Mouse (Mus musculus): Measurements from ENCODE around the gene Fig4. TPM values are rescaled to one million over a fixed set of nuclear protein-coding genes. Genes with fewer than 3 reads are reported as not detected.
A peak's percentile ranks its signal among the peaks of the same experiment; 100 is the strongest.

Fig4 gene
- polyA plus RNA-seq, 1 experiment from 2014 or later, result 15.9 TPM

- H3K9ac ChIP-seq, result no peak overlapping the region
- no peak for ATAC-seq (ENCODE audit: borderline replicate concordance, extremely low read depth, low FRiP score, low TSS enrichment)
- no peaks in the 10 kb centered on the region for H3K27me3 ChIP-seq
- H3K4me1 ChIP-seq, result no peaks in the 10 kb centered on the region
- no peaks in the 10 kb centered on the region for H3K36me3 ChIP-seq
- H3K27ac ChIP-seq, result no peak overlapping the region
- no peaks in the 10 kb centered on the region for H3K9me3 ChIP-seq
- WGBS, result 49% methylated on average over 6 of the region's 6 CpGs
- no peak overlapping the region for H3K4me2 ChIP-seq
- H3K4me3 ChIP-seq, result no peak overlapping the region
Measured at GRCm38 (mm10) chr10:41208860-41209377, 94.1 kb downstream of the Fig4 start.

- Histone ChIP-seq H3K27me3 (no peaks in the 10 kb centered on the region), H3K4me1 (no peaks in the 10 kb centered on the region), H3K9me3 (no peaks in the 10 kb centered on the region), H3K27ac (no peak overlapping the region), H3K4me3 (no peak overlapping the region), H3K4me2 (no peak overlapping the region), H3K9ac (no peak overlapping the region), H3K36me3 (no peaks in the 10 kb centered on the region)
- no peak for ATAC-seq (ENCODE audit: borderline replicate concordance, extremely low read depth, low FRiP score, low TSS enrichment)
- WGBS, result 36% methylated on average over 2 of the region's 2 CpGs
Measured at GRCm38 (mm10) chr10:41205647-41206046, 97.4 kb downstream of the Fig4 start.

GRCm38 (mm10) chr10:41204637-41205315, 98.3 kb downstream of the Fig4 start:
- H3K36me3 ChIP-seq, result no peaks in the 10 kb centered on the region
- no peak overlapping the region for H3K4me2 ChIP-seq
- H3K4me3 ChIP-seq, result no peak overlapping the region
- H3K9ac ChIP-seq, result no peak overlapping the region
- H3K27me3 ChIP-seq, result no peaks in the 10 kb centered on the region
- no peaks in the 10 kb centered on the region for H3K4me1 ChIP-seq
- H3K27ac ChIP-seq, result no peak overlapping the region
- WGBS, result 38% methylated on average over 11 of the region's 11 CpGs
- ATAC-seq (ENCODE audit: borderline replicate concordance, extremely low read depth, low FRiP score, low TSS enrichment), result peak; percentile 72; the same call in 1 of the 2 replicates
- H3K9me3 ChIP-seq, result no peaks in the 10 kb centered on the region

GRCm38 (mm10) chr10:41204191-41204590, 98.9 kb downstream of the Fig4 start:
- Histone ChIP-seq H3K9ac (no peak overlapping the region), H3K4me1 (no peaks in the 10 kb centered on the region), H3K36me3 (no peaks in the 10 kb centered on the region), H3K4me2 (no peak overlapping the region), H3K27me3 (no peaks in the 10 kb centered on the region), H3K4me3 (no peak overlapping the region), H3K27ac (no peak overlapping the region), H3K9me3 (no peaks in the 10 kb centered on the region)
- ATAC-seq (ENCODE audit: borderline replicate concordance, extremely low read depth, low FRiP score, low TSS enrichment), result no peak
- WGBS, result 21% methylated on average over 5 of the region's 5 CpGs

GRCm38 (mm10) chr10:41198719-41199118, 104.3 kb downstream of the Fig4 start:
- no peak overlapping the region for H3K4me2 ChIP-seq
- 79% methylated on average over 6 of the region's 6 CpGs for WGBS
- no peak overlapping the region for H3K4me3 ChIP-seq
- H3K36me3 ChIP-seq, result no peaks in the 10 kb centered on the region
- H3K27ac ChIP-seq, result no peak overlapping the region
- no peaks in the 10 kb centered on the region for H3K9me3 ChIP-seq
- H3K9ac ChIP-seq, result no peak overlapping the region
- no peak for ATAC-seq (ENCODE audit: borderline replicate concordance, extremely low read depth, low FRiP score, low TSS enrichment)
- no peaks in the 10 kb centered on the region for H3K27me3 ChIP-seq
- H3K4me1 ChIP-seq, result no peaks in the 10 kb centered on the region

- Histone ChIP-seq H3K36me3 (no peaks in the 10 kb centered on the region), H3K27ac (no peak overlapping the region), H3K9ac (no peak overlapping the region), H3K4me1 (no peaks in the 10 kb centered on the region), H3K4me3 (no peak overlapping the region), H3K4me2 (no peak overlapping the region), H3K9me3 (no peaks in the 10 kb centered on the region), H3K27me3 (no peaks in the 10 kb centered on the region)
- 85% methylated on average over 5 of the region's 5 CpGs for WGBS
- no peak for ATAC-seq (ENCODE audit: borderline replicate concordance, extremely low read depth, low FRiP score, low TSS enrichment)
Measured at GRCm38 (mm10) chr10:41197788-41198187, 105.3 kb downstream of the Fig4 start.

- no peak overlapping the region for H3K4me3 ChIP-seq
- 77% methylated on average over 4 of the region's 4 CpGs for WGBS
- no peaks in the 10 kb centered on the region for H3K9me3 ChIP-seq
- no peak overlapping the region for H3K9ac ChIP-seq
- no peaks in the 10 kb centered on the region for H3K27me3 ChIP-seq
- no peak overlapping the region for H3K4me2 ChIP-seq
- no peaks in the 10 kb centered on the region for H3K4me1 ChIP-seq
- ATAC-seq (ENCODE audit: borderline replicate concordance, extremely low read depth, low FRiP score, low TSS enrichment), result no peak
- H3K36me3 ChIP-seq, result no peaks in the 10 kb centered on the region
- H3K27ac ChIP-seq, result no peak overlapping the region
Measured at GRCm38 (mm10) chr10:41196295-41196694, 106.8 kb downstream of the Fig4 start.

GRCm38 (mm10) chr10:41189392-41189791, 113.7 kb downstream of the Fig4 start:
- Histone ChIP-seq H3K36me3 (no peaks in the 10 kb centered on the region), H3K27ac (no peak overlapping the region), H3K27me3 (no peaks in the 10 kb centered on the region), H3K4me2 (no peak overlapping the region), H3K9me3 (no peaks in the 10 kb centered on the region), H3K4me1 (no peaks in the 10 kb centered on the region), H3K4me3 (no peak overlapping the region), H3K9ac (no peak overlapping the region)
- ATAC-seq (ENCODE audit: borderline replicate concordance, extremely low read depth, low FRiP score, low TSS enrichment), result peak; percentile 42; the same call in 1 of the 2 replicates
- 65% methylated on average over 3 of the region's 3 CpGs for WGBS

GRCm38 (mm10) chr10:41183975-41184374, 119.1 kb downstream of the Fig4 start:
- H3K4me3 ChIP-seq, result no peak overlapping the region
- no peak overlapping the region for H3K27ac ChIP-seq
- no peaks in the 10 kb centered on the region for H3K27me3 ChIP-seq
- no peaks in the 10 kb centered on the region for H3K9me3 ChIP-seq
- H3K36me3 ChIP-seq, result no peaks in the 10 kb centered on the region
- H3K9ac ChIP-seq, result no peak overlapping the region
- no peak overlapping the region for H3K4me2 ChIP-seq
- H3K4me1 ChIP-seq, result no peaks in the 10 kb centered on the region
- 79% methylated on average over 3 of the region's 3 CpGs for WGBS
- no peak for ATAC-seq (ENCODE audit: borderline replicate concordance, extremely low read depth, low FRiP score, low TSS enrichment)

GRCm38 (mm10) chr10:41182644-41183043, 120.4 kb downstream of the Fig4 start:
- H3K27ac ChIP-seq, result no peak overlapping the region
- 34% methylated on average over 6 of the region's 6 CpGs for WGBS
- H3K4me1 ChIP-seq, result no peaks in the 10 kb centered on the region
- no peak overlapping the region for H3K4me2 ChIP-seq
- H3K9ac ChIP-seq, result no peak overlapping the region
- H3K4me3 ChIP-seq, result no peak overlapping the region
- no peak for ATAC-seq (ENCODE audit: borderline replicate concordance, extremely low read depth, low FRiP score, low TSS enrichment)
- no peaks in the 10 kb centered on the region for H3K36me3 ChIP-seq
- H3K9me3 ChIP-seq, result no peaks in the 10 kb centered on the region
- no peaks in the 10 kb centered on the region for H3K27me3 ChIP-seq

GRCm38 (mm10) chr10:41166141-41166540, 136.9 kb downstream of the Fig4 start:
- Histone ChIP-seq H3K27me3 (no peaks in the 10 kb centered on the region), H3K9ac (no peak overlapping the region), H3K9me3 (no peaks in the 10 kb centered on the region), H3K4me1 (no peaks in the 10 kb centered on the region), H3K27ac (no peak overlapping the region), H3K4me3 (no peak overlapping the region), H3K36me3 (no peaks in the 10 kb centered on the region), H3K4me2 (no peak overlapping the region)
- no peak for ATAC-seq (ENCODE audit: borderline replicate concordance, extremely low read depth, low FRiP score, low TSS enrichment)
- WGBS, result 87% methylated on average over 5 of the region's 5 CpGs

GRCm38 (mm10) chr10:41163108-41163507, 140.0 kb downstream of the Fig4 start:
- H3K4me1 ChIP-seq, result no peaks in the 10 kb centered on the region
- H3K4me2 ChIP-seq, result no peak overlapping the region
- no peak overlapping the region for H3K9ac ChIP-seq
- no peak overlapping the region for H3K27ac ChIP-seq
- H3K4me3 ChIP-seq, result no peak overlapping the region
- 56% methylated on average over 2 of the region's 2 CpGs for WGBS
- ATAC-seq (ENCODE audit: borderline replicate concordance, extremely low read depth, low FRiP score, low TSS enrichment), result no peak
- no peaks in the 10 kb centered on the region for H3K9me3 ChIP-seq
- H3K27me3 ChIP-seq, result no peaks in the 10 kb centered on the region
- H3K36me3 ChIP-seq, result no peaks in the 10 kb centered on the region

Measured in lung, embryonic 15.5 days (tissue).